Mouse (Mus musculus): ENCODE measurements around the gene Tex2. TPM values are rescaled to one million over a fixed set of nuclear protein-coding genes. Genes with fewer than 3 reads are reported as not detected.
A peak's percentile ranks its signal among the peaks of the same experiment; 100 is the strongest.
"Not testable (repeated sequence)": the region's sequence is repeated elsewhere in the genome, so short reads cannot be mapped to it uniquely, and the experiment has no call there.

The Tex2 gene
- polyA plus RNA-seq, 1 experiment from 2014 or later = 37.5 TPM

GRCm38 (mm10) chr11:106627692-106628091 lies 14.5 kb upstream of the Tex2 start:
- ATAC-seq = no peak
- no peaks in the 10 kb centered on the region for H3K27me3 ChIP-seq (ENCODE audit: control insufficient read depth, insufficient read depth, low read depth, low read length)
- no peaks in the 10 kb centered on the region for H3K9me3 ChIP-seq (replicated peaks; ENCODE audit: control insufficient read depth, low read length, poor library complexity, severe bottlenecking)
- no peaks in the 10 kb centered on the region for H3K36me3 ChIP-seq (ENCODE audit: control insufficient read depth, insufficient read depth, low read length)
- no peaks in the 10 kb centered on the region for H3K4me1 ChIP-seq (ENCODE audit: control insufficient read depth, insufficient read depth, low read length)
- no peak overlapping the region for H3K4me2 ChIP-seq (ENCODE audit: low read length)
- H3K9ac ChIP-seq (ENCODE audit: low read depth, low read length) = no peak overlapping the region
- no peak overlapping the region for H3K4me3 ChIP-seq (ENCODE audit: low read depth, low read length)
- WGBS = 24% methylated on average over 6 of the region's 6 CpGs
- H3K27ac ChIP-seq (ENCODE audit: low read length) = no peak overlapping the region

- WGBS = 35% methylated on average over 3 of the region's 3 CpGs
- no peak for ATAC-seq
- H3K9ac ChIP-seq (ENCODE audit: low read depth, low read length) = no peak overlapping the region
- no peaks in the 10 kb centered on the region for H3K27me3 ChIP-seq (ENCODE audit: control insufficient read depth, insufficient read depth, low read depth, low read length)
- H3K4me1 ChIP-seq (ENCODE audit: control insufficient read depth, insufficient read depth, low read length) = no peaks in the 10 kb centered on the region
- H3K36me3 ChIP-seq (ENCODE audit: control insufficient read depth, insufficient read depth, low read length) = no peaks in the 10 kb centered on the region
- no peak overlapping the region for H3K4me2 ChIP-seq (ENCODE audit: low read length)
- H3K4me3 ChIP-seq (ENCODE audit: low read depth, low read length) = no peak overlapping the region
- H3K27ac ChIP-seq (ENCODE audit: low read length) = no peak overlapping the region
- H3K9me3 ChIP-seq (replicated peaks; ENCODE audit: control insufficient read depth, low read length, poor library complexity, severe bottlenecking) = no peaks in the 10 kb centered on the region
Observed at GRCm38 (mm10) chr11:106625577-106625976, 12.4 kb upstream of the Tex2 start.

- Histone ChIP-seq H3K9me3 (replicated peaks; ENCODE audit: control insufficient read depth, low read length, poor library complexity, severe bottlenecking) (no peaks in the 10 kb centered on the region), H3K4me3 (ENCODE audit: low read depth, low read length) (no peak overlapping the region), H3K27ac (ENCODE audit: low read length) (no peak overlapping the region), H3K4me2 (ENCODE audit: low read length) (no peak overlapping the region), H3K27me3 (ENCODE audit: control insufficient read depth, insufficient read depth, low read depth, low read length) (no peaks in the 10 kb centered on the region), H3K9ac (ENCODE audit: low read depth, low read length) (no peak overlapping the region), H3K36me3 (ENCODE audit: control insufficient read depth, insufficient read depth, low read length) (no peaks in the 10 kb centered on the region), H3K4me1 (ENCODE audit: control insufficient read depth, insufficient read depth, low read length) (no peaks in the 10 kb centered on the region)
- 78% methylated on average over 2 of the region's 2 CpGs for WGBS
- no peak for ATAC-seq
Observed at GRCm38 (mm10) chr11:106623629-106624028, 10.4 kb upstream of the Tex2 start.

GRCm38 (mm10) chr11:106622056-106622455 lies 8.8 kb upstream of the Tex2 start:
- Histone ChIP-seq H3K4me3 (ENCODE audit: low read depth, low read length) (no peak overlapping the region), H3K4me1 (ENCODE audit: control insufficient read depth, insufficient read depth, low read length) (no peaks in the 10 kb centered on the region), H3K27ac (ENCODE audit: low read length) (no peak overlapping the region), H3K27me3 (ENCODE audit: control insufficient read depth, insufficient read depth, low read depth, low read length) (no peaks in the 10 kb centered on the region), H3K9ac (ENCODE audit: low read depth, low read length) (no peak overlapping the region), H3K4me2 (ENCODE audit: low read length) (no peak overlapping the region), H3K9me3 (replicated peaks; ENCODE audit: control insufficient read depth, low read length, poor library complexity, severe bottlenecking) (no peaks in the 10 kb centered on the region), H3K36me3 (ENCODE audit: control insufficient read depth, insufficient read depth, low read length) (no peaks in the 10 kb centered on the region)
- ATAC-seq = no peak
- 84% methylated on average over 8 of the region's 8 CpGs for WGBS

- 88% methylated on average over 3 of the region's 4 CpGs for WGBS
Observed at GRCm38 (mm10) chr11:106618768-106619167, 5.5 kb upstream of the Tex2 start.

GRCm38 (mm10) chr11:106617821-106618580 lies 4.8 kb upstream of the Tex2 start:
- no peak for ATAC-seq
- H3K27me3 ChIP-seq (ENCODE audit: control insufficient read depth, insufficient read depth, low read depth, low read length) = no peaks in the 10 kb centered on the region
- H3K4me2 ChIP-seq (ENCODE audit: low read length) = no peak overlapping the region
- 85% methylated on average over 13 of the region's 13 CpGs for WGBS
- no peaks in the 10 kb centered on the region for H3K9me3 ChIP-seq (replicated peaks; ENCODE audit: control insufficient read depth, low read length, poor library complexity, severe bottlenecking)
- H3K4me3 ChIP-seq (ENCODE audit: low read depth, low read length) = no peak overlapping the region
- no peaks in the 10 kb centered on the region for H3K36me3 ChIP-seq (ENCODE audit: control insufficient read depth, insufficient read depth, low read length)
- no peak overlapping the region for H3K27ac ChIP-seq (ENCODE audit: low read length)
- H3K9ac ChIP-seq (ENCODE audit: low read depth, low read length) = no peak overlapping the region
- H3K4me1 ChIP-seq (ENCODE audit: control insufficient read depth, insufficient read depth, low read length) = peaks cover 4% of the 10 kb centered on the region; the same call in 1 of the 2 replicates

More at GRCm38 (mm10) chr11:106618768-106619167, 5.5 kb upstream of the Tex2 start:
- not testable (repeated sequence) for H3K9me3 ChIP-seq (replicated peaks; ENCODE audit: control insufficient read depth, low read length, poor library complexity, severe bottlenecking); H3K4me3 ChIP-seq (ENCODE audit: low read depth, low read length); H3K36me3 ChIP-seq (ENCODE audit: control insufficient read depth, insufficient read depth, low read length); H3K27ac ChIP-seq (ENCODE audit: low read length); H3K4me1 ChIP-seq (ENCODE audit: control insufficient read depth, insufficient read depth, low read length); H3K27me3 ChIP-seq (ENCODE audit: control insufficient read depth, insufficient read depth, low read depth, low read length); ATAC-seq; H3K9ac ChIP-seq (ENCODE audit: low read depth, low read length); H3K4me2 ChIP-seq (ENCODE audit: low read length)

- Histone ChIP-seq H3K4me1 (ENCODE audit: control insufficient read depth, insufficient read depth, low read length) (peaks cover 16% of the 10 kb centered on the region), H3K27me3 (ENCODE audit: control insufficient read depth, insufficient read depth, low read depth, low read length) (no peaks in the 10 kb centered on the region), H3K4me3 (ENCODE audit: low read depth, low read length) (no peak overlapping the region), H3K36me3 (ENCODE audit: control insufficient read depth, insufficient read depth, low read length) (no peaks in the 10 kb centered on the region), H3K27ac (ENCODE audit: low read length) (no peak overlapping the region), H3K9ac (ENCODE audit: low read depth, low read length) (no peak overlapping the region), H3K4me2 (ENCODE audit: low read length) (no peak overlapping the region), H3K9me3 (replicated peaks; ENCODE audit: control insufficient read depth, low read length, poor library complexity, severe bottlenecking) (no peaks in the 10 kb centered on the region)
- ATAC-seq = no peak
- WGBS = 75% methylated on average over 4 of the region's 4 CpGs
Observed at GRCm38 (mm10) chr11:106615561-106615960, 2.3 kb upstream of the Tex2 start.

- Histone ChIP-seq H3K4me3 (ENCODE audit: low read depth, low read length) (no peak overlapping the region), H3K4me2 (ENCODE audit: low read length) (no peak overlapping the region), H3K27ac (ENCODE audit: low read length) (no peak overlapping the region), H3K36me3 (ENCODE audit: control insufficient read depth, insufficient read depth, low read length) (no peaks in the 10 kb centered on the region), H3K9me3 (replicated peaks; ENCODE audit: control insufficient read depth, low read length, poor library complexity, severe bottlenecking) (no peaks in the 10 kb centered on the region), H3K9ac (ENCODE audit: low read depth, low read length) (no peak overlapping the region), H3K4me1 (ENCODE audit: control insufficient read depth, insufficient read depth, low read length) (peaks cover 16% of the 10 kb centered on the region), H3K27me3 (ENCODE audit: control insufficient read depth, insufficient read depth, low read depth, low read length) (no peaks in the 10 kb centered on the region)
- 76% methylated on average over 4 of the region's 4 CpGs for WGBS
- ATAC-seq = no peak
Observed at GRCm38 (mm10) chr11:106614339-106614645, 1.1 kb upstream of the Tex2 start.

- WGBS = 59% methylated on average over 15 of the region's 15 CpGs
- Histone ChIP-seq H3K27ac (ENCODE audit: low read length) (peak overlapping the region; percentile 80), H3K36me3 (ENCODE audit: control insufficient read depth, insufficient read depth, low read length) (no peaks in the 10 kb centered on the region), H3K4me1 (ENCODE audit: control insufficient read depth, insufficient read depth, low read length) (peaks cover 16% of the 10 kb centered on the region), H3K4me3 (ENCODE audit: low read depth, low read length) (peak overlapping the region; percentile 99), H3K9me3 (replicated peaks; ENCODE audit: control insufficient read depth, low read length, poor library complexity, severe bottlenecking) (no peaks in the 10 kb centered on the region), H3K9ac (ENCODE audit: low read depth, low read length) (peak overlapping the region; percentile 79; the same call in 1 of the 2 replicates), H3K27me3 (ENCODE audit: control insufficient read depth, insufficient read depth, low read depth, low read length) (no peaks in the 10 kb centered on the region), H3K4me2 (ENCODE audit: low read length) (peak overlapping the region; percentile 93)
- no peak for ATAC-seq
Observed at GRCm38 (mm10) chr11:106613638-106614338, 565 bp upstream of the Tex2 start.

All from midbrain, embryonic 16.5 days (tissue).